Mouse (Mus musculus) hindbrain, embryonic 15.5 days (tissue): ENCODE results near the gene Akt1. TPM values are rescaled to one million over a fixed set of nuclear protein-coding genes. Genes with fewer than 3 reads are reported as not detected.
A peak's percentile ranks its signal among the peaks of the same experiment; 100 is the strongest.

Experiments used
- ATAC-seq: fragments of 200-750 bp; cut with Nextera tagmentation; 2 replicates; pipeline ENCODE4 v1.8.0; 2017; ENCODE audit warnings: low read depth, moderate number of reproducible peaks, moderate TSS enrichment; ENCODE audit not compliant: low FRiP score
- H3K27ac ChIP-seq: fragments of 300-500 bp; sonication (generic); replicated peaks from 2 replicates; pipeline ENCODE4 v1.5.1; 2015; ENCODE audit warnings: mild to moderate bottlenecking, inconsistent platforms
- H3K27me3 ChIP-seq: fragments of 300-500 bp; sonication (generic); 2 replicates; pipeline ENCODE4 v1.6.1; 2015; ENCODE audit warnings: control low read depth, inconsistent platforms
- H3K36me3 ChIP-seq: fragments of 300-500 bp; sonication (generic); 2 replicates; pipeline ENCODE4 v1.6.1; 2015; ENCODE audit warnings: control low read depth, inconsistent platforms
- H3K4me1 ChIP-seq: fragments of 300-500 bp; sonication (generic); replicated peaks from 2 replicates; pipeline ENCODE4 v1.6.1; 2015; ENCODE audit warnings: control low read depth, inconsistent platforms
- H3K4me2 ChIP-seq: fragments of 300-500 bp; sonication (generic); 2 replicates; pipeline ENCODE4 v1.6.1; 2015; ENCODE audit warnings: moderate library complexity, mild to moderate bottlenecking, inconsistent platforms
- H3K4me3 ChIP-seq: fragments of 300-500 bp; sonication (generic); 2 replicates; pipeline ENCODE4 v1.5.1; 2015; ENCODE audit warnings: mild to moderate bottlenecking, inconsistent platforms
- H3K9ac ChIP-seq: fragments of 300-500 bp; sonication (generic); 2 replicates; pipeline ENCODE4 v1.6.1; 2015; ENCODE audit warnings: inconsistent platforms
- H3K9me3 ChIP-seq: fragments of 300-500 bp; sonication (generic); 2 replicates; pipeline ENCODE4 v1.6.1; 2016; ENCODE audit warnings: control low read depth, inconsistent platforms
- WGBS: fragments of 180-500 bp; shearing (Covaris S2); methylation state at CpG from one replicate; pipeline ENCODE4 v1.1.7; 2015; 5-methylcytosine and 5-hydroxymethylcytosine counted together
- polyA plus RNA-seq: library from polyadenylated mRNA; unstranded; fragments of >200 nt; fragmentation: Nextera tagmentation; extraction: Ambion mirVana; gene quantifications from 2 replicates; pipeline ENCODE4 v1.2.1, GENCODE M21; 2015

The Akt1 gene
- polyA plus RNA-seq, 1 experiment from 2014 or later = 159 TPM

DNA sequence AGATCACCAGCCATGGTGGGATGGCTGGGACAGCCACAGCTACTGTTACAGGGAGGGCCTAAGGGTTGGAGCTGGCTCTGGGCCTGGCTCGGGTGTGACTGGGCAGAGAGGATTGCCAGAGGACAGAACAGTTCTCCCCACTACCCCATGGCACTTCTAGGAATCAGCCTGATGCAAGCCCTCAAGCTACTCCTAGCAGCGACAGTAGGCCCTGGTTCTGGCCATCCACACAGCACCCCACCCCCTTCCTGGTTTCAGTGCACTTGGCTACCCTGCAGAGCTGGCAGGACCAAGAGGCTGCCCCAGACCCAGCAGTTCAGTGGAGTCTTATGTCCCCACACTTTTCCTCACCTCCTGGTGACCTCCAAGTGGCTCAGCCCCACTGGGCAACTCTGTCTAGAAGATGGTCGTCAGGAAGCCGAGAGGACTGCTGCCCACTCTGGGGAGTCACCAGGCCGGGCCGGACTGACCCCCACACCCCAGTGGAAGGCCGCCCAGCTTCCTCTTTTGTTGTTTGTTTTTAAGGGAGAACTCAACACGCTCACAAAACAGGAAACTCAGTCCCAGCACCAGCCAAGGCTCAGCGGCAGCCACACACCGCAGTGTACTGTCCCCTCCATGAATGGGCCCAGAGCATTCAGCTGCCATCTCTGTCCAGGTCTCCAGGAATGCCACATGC is 6.9 kb downstream of the Akt1 start:
- WGBS = 78% methylated on average over 10 of the region's 10 CpGs
- Histone ChIP-seq H3K27me3 (no peaks in the 10 kb centered on the region), H3K9me3 (no peaks in the 10 kb centered on the region), H3K4me3 (no peak overlapping the region), H3K9ac (no peak overlapping the region), H3K4me2 (no peak overlapping the region), H3K4me1 (peaks cover 87% of the 10 kb centered on the region), H3K27ac (no peak overlapping the region; the same call in 1 of the 2 replicates), H3K36me3 (peaks cover 17% of the 10 kb centered on the region)
- no peak for ATAC-seq

DNA sequence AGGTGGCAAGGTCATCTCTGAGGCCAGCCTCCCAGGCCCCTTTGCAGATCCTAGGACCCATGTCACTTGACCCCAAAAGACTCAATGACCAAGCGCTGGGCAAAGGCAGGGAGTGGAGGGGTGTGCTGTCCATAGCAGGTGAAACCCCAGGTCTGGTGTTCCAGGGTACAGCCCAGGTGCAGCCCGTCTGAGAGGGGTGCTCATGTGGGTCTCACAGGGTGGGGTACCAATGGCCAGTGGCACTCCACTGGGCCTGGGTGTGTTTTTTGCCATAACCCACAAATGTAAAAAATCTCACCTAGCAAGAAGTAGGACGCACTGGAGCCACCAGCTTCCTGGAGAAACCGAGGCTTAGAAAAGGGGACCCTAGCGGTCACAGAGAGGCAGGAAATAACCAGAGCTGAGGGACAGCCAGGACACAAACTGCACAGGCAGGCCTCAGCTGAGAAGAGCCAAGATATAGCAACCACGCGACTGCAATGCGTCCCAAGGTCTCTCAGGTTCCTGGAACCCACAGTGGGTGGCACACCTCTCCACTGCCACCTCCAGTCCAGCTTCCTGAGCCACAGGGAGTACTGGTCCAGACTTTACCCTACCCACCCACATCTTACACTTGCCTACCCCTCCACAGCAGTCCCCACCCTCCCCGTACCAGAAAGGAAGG is 8.7 kb downstream of the Akt1 start:
- no peak overlapping the region for H3K4me3 ChIP-seq
- H3K4me1 ChIP-seq = peaks cover 86% of the 10 kb centered on the region
- peaks cover 17% of the 10 kb centered on the region for H3K36me3 ChIP-seq
- peak overlapping the region; percentile 25; the same call in 1 of the 2 replicates for H3K4me2 ChIP-seq
- WGBS = 74% methylated on average over 9 of the region's 9 CpGs
- H3K9ac ChIP-seq = no peak overlapping the region
- H3K27me3 ChIP-seq = no peaks in the 10 kb centered on the region
- H3K9me3 ChIP-seq = no peaks in the 10 kb centered on the region
- H3K27ac ChIP-seq = peak overlapping the region; percentile 80
- no peak for ATAC-seq

GRCm38 (mm10) chr12:112665445-112665844 is 9.2 kb downstream of the Akt1 start:
- 13% methylated on average over 18 of the region's 18 CpGs for WGBS
- Histone ChIP-seq H3K27ac (peak overlapping the region; percentile 80), H3K27me3 (no peaks in the 10 kb centered on the region), H3K4me1 (peaks cover 87% of the 10 kb centered on the region), H3K9me3 (no peaks in the 10 kb centered on the region), H3K4me2 (peak overlapping the region; percentile 25; the same call in 1 of the 2 replicates), H3K4me3 (no peak overlapping the region), H3K9ac (0 out of 2 replicates have a peak overlapping the region, but pooled peaks have one; percentile 24), H3K36me3 (peaks cover 17% of the 10 kb centered on the region)
- peak; percentile 13; the same call in 1 of the 2 replicates for ATAC-seq

DNA sequence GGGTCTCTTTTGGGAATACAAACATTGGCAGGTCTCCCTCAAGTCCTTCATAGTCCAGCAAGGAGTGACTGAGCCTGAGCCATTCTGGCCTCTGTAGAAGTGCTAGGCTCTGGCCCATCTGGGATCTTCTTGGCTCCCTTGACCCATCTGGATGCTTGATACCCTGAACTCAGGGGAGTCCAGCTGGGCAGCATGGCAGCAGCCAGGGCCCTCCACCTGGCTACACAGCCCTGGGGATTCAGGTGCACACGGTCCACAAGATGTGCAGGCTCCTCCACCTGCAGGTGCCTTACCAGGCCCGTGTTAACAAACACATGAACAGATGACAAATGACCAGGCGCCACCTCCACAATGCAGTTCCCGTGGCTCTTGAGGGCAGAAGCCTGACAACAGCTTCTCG is 10.0 kb downstream of the Akt1 start:
- Histone ChIP-seq H3K4me1 (peaks cover 90% of the 10 kb centered on the region), H3K36me3 (peaks cover 17% of the 10 kb centered on the region), H3K27me3 (no peaks in the 10 kb centered on the region), H3K4me3 (no peak overlapping the region), H3K4me2 (no peak overlapping the region), H3K9me3 (no peaks in the 10 kb centered on the region), H3K27ac (peak overlapping the region; percentile 80), H3K9ac (peak overlapping the region; percentile 24; the same call in 1 of the 2 replicates)
- ATAC-seq = no peak
- WGBS = 35% methylated on average over 5 of the region's 5 CpGs

DNA sequence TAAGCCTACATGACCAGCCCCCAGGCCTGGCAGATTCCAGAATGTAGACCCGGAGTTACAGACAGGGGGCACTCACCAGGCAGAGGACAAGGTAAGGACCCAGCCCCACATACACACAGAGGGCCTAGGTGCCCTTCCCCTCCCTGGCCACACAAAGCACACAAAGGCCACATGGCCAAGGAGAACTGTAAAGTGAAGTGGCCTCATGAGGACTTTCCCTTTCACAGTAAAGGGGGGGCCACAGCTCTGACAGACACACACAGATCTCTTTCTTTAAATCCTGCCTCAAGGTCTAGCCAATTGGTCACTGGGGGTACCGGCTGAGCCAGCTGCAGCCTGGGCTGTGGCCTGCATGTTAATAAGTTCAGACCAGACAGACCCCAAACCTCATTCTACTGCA is 10.6 kb downstream of the Akt1 start:
- Histone ChIP-seq H3K27me3 (no peaks in the 10 kb centered on the region), H3K27ac (peak overlapping the region; percentile 80), H3K9me3 (no peaks in the 10 kb centered on the region), H3K4me2 (peak overlapping the region; percentile 33), H3K9ac (0 out of 2 replicates have a peak overlapping the region, but pooled peaks have one; percentile 0), H3K4me1 (peaks cover 87% of the 10 kb centered on the region), H3K4me3 (no peak overlapping the region), H3K36me3 (peaks cover 17% of the 10 kb centered on the region)
- peak; percentile 21 for ATAC-seq
- 13% methylated on average over 2 of the region's 2 CpGs for WGBS

DNA sequence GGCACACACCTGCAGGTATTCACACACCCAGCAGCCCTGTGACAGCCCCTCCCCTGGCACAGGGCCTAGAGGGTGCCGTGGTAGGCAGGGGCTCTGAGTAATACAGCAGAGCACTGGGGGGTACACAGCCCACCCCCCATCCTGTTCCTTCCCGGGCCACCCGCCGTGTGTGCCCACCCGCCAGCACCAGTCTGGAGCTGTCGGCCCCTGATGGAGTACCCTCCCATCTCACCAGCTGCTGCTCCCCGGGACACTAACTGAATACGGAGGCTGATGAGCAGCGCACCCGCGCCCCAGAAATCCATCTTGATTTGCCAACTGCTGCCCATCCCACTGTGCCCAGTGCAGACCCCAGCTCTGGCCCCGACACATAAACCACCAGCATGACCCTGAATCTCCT is 11.0 kb downstream of the Akt1 start:
- 33% methylated on average over 12 of the region's 12 CpGs for WGBS
- no peak overlapping the region for H3K4me3 ChIP-seq
- H3K36me3 ChIP-seq = peaks cover 17% of the 10 kb centered on the region
- peak overlapping the region; percentile 33 for H3K4me2 ChIP-seq
- no peaks in the 10 kb centered on the region for H3K9me3 ChIP-seq
- H3K27ac ChIP-seq = peak overlapping the region; percentile 80
- peaks cover 84% of the 10 kb centered on the region for H3K4me1 ChIP-seq
- peak; percentile 6; the same call in 1 of the 2 replicates for ATAC-seq
- 0 out of 2 replicates have a peak overlapping the region, but pooled peaks have one; percentile 0 for H3K9ac ChIP-seq
- H3K27me3 ChIP-seq = no peaks in the 10 kb centered on the region

- WGBS = 54% methylated on average over 11 of the region's 11 CpGs
- Histone ChIP-seq H3K27ac (peak overlapping the region; percentile 80), H3K27me3 (no peaks in the 10 kb centered on the region), H3K36me3 (peaks cover 17% of the 10 kb centered on the region), H3K9me3 (no peaks in the 10 kb centered on the region), H3K9ac (no peak overlapping the region), H3K4me1 (peaks cover 80% of the 10 kb centered on the region), H3K4me2 (peak overlapping the region; percentile 33), H3K4me3 (no peak overlapping the region)
- ATAC-seq = no peak
These were observed 11.4 kb downstream of the Akt1 start for GRCm38 (mm10) chr12:112663303-112663702.

GRCm38 (mm10) chr12:112661851-112662250 is 12.8 kb downstream of the Akt1 start:
- H3K27me3 ChIP-seq = no peaks in the 10 kb centered on the region
- H3K4me2 ChIP-seq = no peak overlapping the region
- H3K36me3 ChIP-seq = peaks cover 27% of the 10 kb centered on the region
- H3K9ac ChIP-seq = no peak overlapping the region
- no peaks in the 10 kb centered on the region for H3K9me3 ChIP-seq
- no peak for ATAC-seq
- peaks cover 66% of the 10 kb centered on the region for H3K4me1 ChIP-seq
- H3K27ac ChIP-seq = peak overlapping the region; percentile 80
- H3K4me3 ChIP-seq = no peak overlapping the region
- WGBS = 72% methylated on average over 9 of the region's 9 CpGs

DNA sequence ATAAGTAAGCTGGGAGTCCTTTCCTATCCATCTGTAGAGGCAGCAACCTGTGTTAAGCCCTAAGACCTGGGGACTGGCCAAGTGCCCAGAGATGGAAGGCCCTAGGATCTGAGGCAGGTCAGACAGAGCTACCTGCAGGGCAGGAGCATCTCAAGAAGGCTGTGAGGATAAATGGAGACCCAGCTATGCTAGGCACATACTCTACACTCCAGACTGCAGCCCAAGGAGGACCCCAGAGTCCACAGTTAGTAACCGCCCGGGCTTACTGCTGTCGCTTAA is 13.4 kb downstream of the Akt1 start:
- Histone ChIP-seq H3K27me3 (no peaks in the 10 kb centered on the region), H3K9me3 (no peaks in the 10 kb centered on the region), H3K36me3 (peaks cover 33% of the 10 kb centered on the region), H3K4me2 (peak overlapping the region; percentile 2; the same call in 1 of the 2 replicates), H3K4me1 (peaks cover 60% of the 10 kb centered on the region), H3K9ac (no peak overlapping the region), H3K4me3 (no peak overlapping the region), H3K27ac (peak overlapping the region; percentile 80)
- 51% methylated on average over 3 of the region's 3 CpGs for WGBS
- ATAC-seq = no peak

- Histone ChIP-seq H3K4me2 (peak overlapping the region; percentile 16; the same call in 1 of the 2 replicates), H3K4me3 (no peak overlapping the region), H3K36me3 (peaks cover 38% of the 10 kb centered on the region), H3K27me3 (no peaks in the 10 kb centered on the region), H3K9me3 (no peaks in the 10 kb centered on the region), H3K27ac (peak overlapping the region; percentile 80), H3K4me1 (peaks cover 55% of the 10 kb centered on the region), H3K9ac (no peak overlapping the region)
- ATAC-seq = peak; percentile 35
- 28% methylated on average over 5 of the region's 5 CpGs for WGBS
These were observed 13.9 kb downstream of the Akt1 start for GRCm38 (mm10) chr12:112660576-112661326.

- Histone ChIP-seq H3K27me3 (no peaks in the 10 kb centered on the region), H3K9ac (no peak overlapping the region), H3K9me3 (no peaks in the 10 kb centered on the region), H3K4me3 (no peak overlapping the region), H3K36me3 (peaks cover 52% of the 10 kb centered on the region), H3K27ac (no peak overlapping the region), H3K4me1 (peaks cover 38% of the 10 kb centered on the region), H3K4me2 (no peak overlapping the region)
- no peak for ATAC-seq
- 81% methylated on average over 6 of the region's 6 CpGs for WGBS
These were observed 15.6 kb downstream of the Akt1 start for GRCm38 (mm10) chr12:112659109-112659508.

DNA sequence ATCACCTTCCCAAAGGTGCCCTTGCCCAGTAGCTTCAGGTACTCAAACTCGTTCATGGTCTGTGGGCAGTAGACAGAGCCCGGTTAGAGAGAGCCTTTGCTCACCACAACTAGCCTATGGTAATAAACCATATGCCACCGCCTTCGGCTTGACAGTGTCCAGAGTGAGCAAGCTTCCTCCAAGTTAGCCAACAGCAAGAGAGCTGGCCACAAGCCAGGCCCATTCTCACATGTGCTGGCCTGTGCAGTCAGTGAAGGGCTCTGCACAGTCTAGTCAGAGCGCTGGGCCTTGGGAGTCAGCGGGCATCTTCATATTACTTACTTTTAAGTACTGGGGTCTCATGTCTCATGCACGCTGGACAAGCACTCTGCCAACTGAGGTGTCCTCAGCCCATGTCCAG is 16.1 kb downstream of the Akt1 start:
- ATAC-seq = no peak
- peaks cover 57% of the 10 kb centered on the region for H3K36me3 ChIP-seq

More for the DNA sequence above, 16.1 kb downstream of the Akt1 start:
- Histone ChIP-seq H3K9ac (no peak overlapping the region), H3K27ac (no peak overlapping the region), H3K9me3 (no peaks in the 10 kb centered on the region), H3K4me1 (peaks cover 35% of the 10 kb centered on the region), H3K4me3 (no peak overlapping the region), H3K27me3 (no peaks in the 10 kb centered on the region), H3K4me2 (no peak overlapping the region)
- WGBS = 77% methylated on average over 7 of the region's 7 CpGs
